Mouse (Mus musculus): ENCODE measurements at regions not wholly inside any gene's neighbourhood (a gene's known extent, or its start where the extent isn't known, plus 50 kb on each side); places are given as distances from the start of the nearest gene placed in this dataset.
A peak's percentile ranks its signal among the peaks of the same experiment; 100 is the strongest.

DNA sequence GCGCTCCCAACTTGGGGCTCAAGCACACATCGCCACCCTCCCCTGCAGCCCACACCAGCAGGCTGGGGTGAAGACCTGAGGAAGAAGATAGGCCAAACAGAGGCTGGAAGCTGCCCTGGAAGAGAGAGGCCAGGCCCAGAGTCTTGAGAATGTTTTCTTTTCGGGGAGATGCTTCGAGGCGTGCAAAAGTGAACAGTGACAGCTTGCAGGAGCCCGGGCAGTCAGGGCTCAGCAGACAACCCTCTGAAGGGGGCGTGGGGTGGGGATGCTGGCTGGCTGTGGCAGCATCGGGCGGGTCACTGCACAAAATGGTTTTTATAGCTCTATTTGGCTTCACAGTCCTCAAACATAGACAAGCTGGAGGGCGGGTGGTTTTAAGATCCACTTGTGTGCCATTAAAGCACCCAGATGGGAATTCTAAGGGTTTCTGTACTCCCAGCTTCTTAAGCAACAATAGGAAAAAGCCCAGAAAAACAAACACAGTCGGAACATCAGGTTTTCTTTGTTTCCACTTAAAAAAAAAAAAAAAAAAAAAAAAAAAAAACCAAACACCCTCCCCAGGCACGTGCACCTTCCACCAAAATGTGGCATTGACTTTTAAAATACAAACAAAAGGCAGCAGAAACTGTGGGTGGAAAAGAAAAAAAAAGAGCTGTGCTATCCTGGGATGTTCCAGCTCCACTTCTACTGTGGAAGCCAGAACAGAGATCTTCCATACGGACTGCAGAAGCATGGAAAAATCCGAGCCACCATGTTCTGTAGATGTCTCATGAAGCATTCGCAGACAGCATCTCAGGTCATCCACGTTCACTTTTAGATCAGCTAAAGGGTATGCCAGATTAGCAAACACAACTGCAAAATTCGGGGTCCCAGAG, 123.5 kb downstream of the Ly86 start:
- no peak overlapping the region for H3K4me3 ChIP-seq (ENCODE audit: low read depth, low read length)
- no peaks in the 10 kb centered on the region for H3K9me3 ChIP-seq (replicated peaks; ENCODE audit: control insufficient read depth, low read length)
- H3K9ac ChIP-seq (ENCODE audit: low read length), result no peak overlapping the region
- DNase-seq (ENCODE audit: low spot score) (no peak), ATAC-seq (0 out of 2 replicates have a peak, but pooled peaks have one; percentile 5)
- H3K4me2 ChIP-seq (ENCODE audit: low read length), result peak overlapping the region; percentile 7; the same call in 1 of the 2 replicates
- H3K27ac ChIP-seq (ENCODE audit: low read depth, low read length), result no peak overlapping the region
- no peaks in the 10 kb centered on the region for H3K4me1 ChIP-seq (ENCODE audit: control insufficient read depth, insufficient read depth, low read length)
- H3K36me3 ChIP-seq (ENCODE audit: control insufficient read depth, insufficient read depth, low read length), result no peaks in the 10 kb centered on the region
- WGBS, result 62% methylated on average over 17 of the region's 17 CpGs
- H3K27me3 ChIP-seq (replicated peaks; ENCODE audit: control insufficient read depth, insufficient read depth, low read length), result no peaks in the 10 kb centered on the region; the same call in 1 of the 2 replicates

DNA sequence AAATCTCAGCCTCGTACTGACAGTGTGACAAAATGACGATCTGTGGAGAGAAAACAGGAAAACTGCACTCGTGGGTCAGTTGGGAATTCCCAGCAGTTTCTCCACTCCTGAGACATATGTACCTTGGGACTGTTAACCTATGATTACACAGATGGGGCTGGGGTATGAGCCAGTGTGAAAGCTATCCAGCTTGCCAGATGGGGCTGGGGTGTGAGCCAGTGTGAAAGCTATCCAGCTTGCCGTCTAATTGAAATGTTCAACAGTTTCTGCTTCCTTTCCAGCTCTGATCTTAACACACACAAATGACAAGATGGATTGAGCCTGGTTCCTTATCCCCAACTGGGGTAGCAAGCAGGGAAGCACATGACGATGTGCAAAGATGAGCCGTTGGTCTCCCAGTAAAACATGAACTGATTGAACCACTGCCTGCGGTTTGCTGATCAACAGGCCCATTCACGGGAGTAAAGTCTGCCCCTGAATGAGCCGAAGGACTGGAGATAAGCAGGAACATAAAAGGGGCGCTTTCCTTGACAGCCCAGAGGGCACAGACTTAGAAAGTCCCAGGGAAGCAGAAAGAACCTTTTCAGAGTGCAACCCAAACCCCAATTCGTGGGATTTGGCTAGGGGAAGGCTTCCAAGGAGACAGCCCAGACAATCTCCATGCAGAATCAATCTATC, 125.4 kb downstream of the Ly86 start:
- Histone ChIP-seq H3K27me3 (replicated peaks; ENCODE audit: control insufficient read depth, insufficient read depth, low read length) (no peaks in the 10 kb centered on the region; the same call in 1 of the 2 replicates), H3K9me3 (replicated peaks; ENCODE audit: control insufficient read depth, low read length) (no peaks in the 10 kb centered on the region), H3K9ac (ENCODE audit: low read length) (no peak overlapping the region), H3K4me1 (ENCODE audit: control insufficient read depth, insufficient read depth, low read length) (no peaks in the 10 kb centered on the region), H3K27ac (ENCODE audit: low read depth, low read length) (no peak overlapping the region), H3K4me2 (ENCODE audit: low read length) (no peak overlapping the region), H3K36me3 (ENCODE audit: control insufficient read depth, insufficient read depth, low read length) (no peaks in the 10 kb centered on the region), H3K4me3 (ENCODE audit: low read depth, low read length) (no peak overlapping the region)
- ATAC-seq (no peak), DNase-seq (ENCODE audit: low spot score) (peak; percentile 35)
- 56% methylated on average over 11 of the region's 11 CpGs for WGBS

- Histone ChIP-seq H3K27ac (ENCODE audit: low read depth, low read length) (no peak overlapping the region), H3K9ac (ENCODE audit: low read length) (no peak overlapping the region), H3K36me3 (ENCODE audit: control insufficient read depth, insufficient read depth, low read length) (no peaks in the 10 kb centered on the region), H3K4me3 (ENCODE audit: low read depth, low read length) (no peak overlapping the region), H3K9me3 (replicated peaks; ENCODE audit: control insufficient read depth, low read length) (no peaks in the 10 kb centered on the region), H3K4me2 (ENCODE audit: low read length) (no peak overlapping the region), H3K4me1 (ENCODE audit: control insufficient read depth, insufficient read depth, low read length) (peaks cover 10% of the 10 kb centered on the region), H3K27me3 (replicated peaks; ENCODE audit: control insufficient read depth, insufficient read depth, low read length) (no peaks in the 10 kb centered on the region)
- ATAC-seq (no peak), DNase-seq (ENCODE audit: low spot score) (no peak)
- WGBS, result 80% methylated on average over 1 of the region's 1 CpGs
These were observed 128.4 kb downstream of the Ly86 start for GRCm38 (mm10) chr13:37473359-37473758.

DNA sequence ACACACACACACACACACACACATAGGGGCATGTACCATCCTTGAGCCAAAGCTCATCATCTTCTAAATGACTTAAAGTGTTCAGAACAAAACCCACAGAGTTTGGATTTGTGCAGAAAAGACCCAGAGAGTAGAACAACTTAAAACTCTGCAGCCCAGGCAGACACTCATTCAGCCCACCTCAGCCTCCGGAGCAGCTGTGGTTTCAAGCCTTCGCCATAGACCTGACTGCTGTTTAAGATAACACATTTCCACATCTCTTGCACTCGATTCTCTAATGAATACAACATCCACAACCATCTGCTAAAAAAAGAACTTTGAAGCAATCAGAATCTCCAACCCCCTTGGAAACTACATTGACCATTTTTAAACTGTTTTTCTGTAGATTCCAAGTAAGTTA, 130.8 kb downstream of the Ly86 start:
- no peaks in the 10 kb centered on the region for H3K36me3 ChIP-seq (ENCODE audit: control insufficient read depth, insufficient read depth, low read length)
- no peak for DNase-seq (ENCODE audit: low spot score)
- H3K9ac ChIP-seq (ENCODE audit: low read length), result no peak overlapping the region
- no peak overlapping the region for H3K4me3 ChIP-seq (ENCODE audit: low read depth, low read length)
- no peak for ATAC-seq
- no peak overlapping the region for H3K27ac ChIP-seq (ENCODE audit: low read depth, low read length)
- H3K9me3 ChIP-seq (replicated peaks; ENCODE audit: control insufficient read depth, low read length), result no peaks in the 10 kb centered on the region
- no peak overlapping the region for H3K4me2 ChIP-seq (ENCODE audit: low read length)
- 83% methylated on average over 3 of the region's 3 CpGs for WGBS
- peaks cover 12% of the 10 kb centered on the region for H3K4me1 ChIP-seq (ENCODE audit: control insufficient read depth, insufficient read depth, low read length)
- no peaks in the 10 kb centered on the region for H3K27me3 ChIP-seq (replicated peaks; ENCODE audit: control insufficient read depth, insufficient read depth, low read length)

DNA sequence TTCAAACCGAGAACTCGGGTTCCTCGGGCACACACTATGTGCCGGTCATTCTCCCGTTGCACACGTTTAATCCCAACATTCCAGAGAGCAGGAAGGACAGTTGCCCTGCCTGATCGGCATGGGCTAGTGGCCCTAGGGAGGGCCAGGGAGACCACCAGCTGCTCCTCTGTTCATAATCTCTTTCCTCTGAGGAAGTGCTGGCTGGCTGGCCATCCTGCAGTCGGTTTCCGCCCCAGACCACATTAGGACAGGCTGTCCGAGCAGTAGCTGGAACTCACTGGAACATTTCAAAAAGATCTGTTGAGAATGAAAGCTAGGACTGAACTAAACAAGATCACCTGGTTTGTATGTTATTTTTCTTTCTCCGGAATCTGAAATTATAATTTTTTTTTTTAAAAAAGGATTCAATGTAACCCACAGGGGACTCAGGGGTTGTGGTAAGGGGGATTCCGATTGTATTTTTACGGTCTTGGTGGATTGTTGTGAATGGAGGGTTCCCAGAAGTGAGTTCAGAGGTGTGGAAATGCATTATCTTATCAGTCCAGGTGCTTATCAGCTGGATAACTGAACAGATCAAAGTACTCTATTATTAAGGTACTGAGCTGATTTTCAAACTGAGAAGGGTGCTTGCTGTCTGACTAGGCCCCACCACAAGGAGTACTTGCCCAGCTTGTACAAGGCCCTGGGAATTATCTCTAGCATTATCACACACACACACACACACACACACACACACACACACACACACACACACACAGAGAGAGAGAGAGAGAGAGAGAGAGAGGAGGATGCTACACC, 131.4 kb downstream of the Ly86 start:
- DNase-seq (ENCODE audit: low spot score), result no peak
- Histone ChIP-seq H3K4me2 (ENCODE audit: low read length) (no peak overlapping the region), H3K9ac (ENCODE audit: low read length) (no peak overlapping the region), H3K4me3 (ENCODE audit: low read depth, low read length) (no peak overlapping the region), H3K36me3 (ENCODE audit: control insufficient read depth, insufficient read depth, low read length) (no peaks in the 10 kb centered on the region), H3K27ac (ENCODE audit: low read depth, low read length) (no peak overlapping the region), H3K27me3 (replicated peaks; ENCODE audit: control insufficient read depth, insufficient read depth, low read length) (no peaks in the 10 kb centered on the region), H3K4me1 (ENCODE audit: control insufficient read depth, insufficient read depth, low read length) (peaks cover 12% of the 10 kb centered on the region), H3K9me3 (replicated peaks; ENCODE audit: control insufficient read depth, low read length) (no peaks in the 10 kb centered on the region)
- 63% methylated on average over 13 of the region's 13 CpGs for WGBS
- ATAC-seq, result no peak

DNA sequence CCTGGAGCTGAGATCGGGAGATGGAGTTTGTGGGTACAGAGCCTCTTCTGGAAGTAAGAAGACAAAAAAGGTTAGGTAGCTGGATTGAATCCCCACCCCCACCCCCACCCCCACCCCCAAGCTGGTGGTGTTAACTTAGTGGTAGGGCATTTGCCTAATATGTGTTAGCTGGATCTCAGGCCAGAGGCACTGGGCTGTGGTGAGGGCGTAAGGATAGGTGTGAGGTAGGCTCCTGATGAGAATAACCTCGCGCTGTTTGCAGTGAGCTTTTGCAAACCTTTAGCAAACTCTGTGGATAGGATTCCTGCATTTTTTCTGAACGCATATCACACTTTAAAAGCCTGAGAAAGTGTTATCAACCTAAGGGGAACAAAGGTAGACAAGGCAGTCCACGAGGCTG, 132.3 kb downstream of the Ly86 start:
- ATAC-seq (peak; percentile 29; the same call in 1 of the 2 replicates), DNase-seq (ENCODE audit: low spot score) (no peak)
- peak overlapping the region; percentile 15 for H3K4me3 ChIP-seq (ENCODE audit: low read depth, low read length)
- no peak overlapping the region for H3K9ac ChIP-seq (ENCODE audit: low read length)
- no peaks in the 10 kb centered on the region for H3K27me3 ChIP-seq (replicated peaks; ENCODE audit: control insufficient read depth, insufficient read depth, low read length)
- H3K4me1 ChIP-seq (ENCODE audit: control insufficient read depth, insufficient read depth, low read length), result peaks cover 12% of the 10 kb centered on the region
- WGBS, result 17% methylated on average over 6 of the region's 6 CpGs
- no peaks in the 10 kb centered on the region for H3K9me3 ChIP-seq (replicated peaks; ENCODE audit: control insufficient read depth, low read length)
- peak overlapping the region; percentile 50 for H3K4me2 ChIP-seq (ENCODE audit: low read length)
- no peaks in the 10 kb centered on the region for H3K36me3 ChIP-seq (ENCODE audit: control insufficient read depth, insufficient read depth, low read length)
- no peak overlapping the region for H3K27ac ChIP-seq (ENCODE audit: low read depth, low read length)

DNA sequence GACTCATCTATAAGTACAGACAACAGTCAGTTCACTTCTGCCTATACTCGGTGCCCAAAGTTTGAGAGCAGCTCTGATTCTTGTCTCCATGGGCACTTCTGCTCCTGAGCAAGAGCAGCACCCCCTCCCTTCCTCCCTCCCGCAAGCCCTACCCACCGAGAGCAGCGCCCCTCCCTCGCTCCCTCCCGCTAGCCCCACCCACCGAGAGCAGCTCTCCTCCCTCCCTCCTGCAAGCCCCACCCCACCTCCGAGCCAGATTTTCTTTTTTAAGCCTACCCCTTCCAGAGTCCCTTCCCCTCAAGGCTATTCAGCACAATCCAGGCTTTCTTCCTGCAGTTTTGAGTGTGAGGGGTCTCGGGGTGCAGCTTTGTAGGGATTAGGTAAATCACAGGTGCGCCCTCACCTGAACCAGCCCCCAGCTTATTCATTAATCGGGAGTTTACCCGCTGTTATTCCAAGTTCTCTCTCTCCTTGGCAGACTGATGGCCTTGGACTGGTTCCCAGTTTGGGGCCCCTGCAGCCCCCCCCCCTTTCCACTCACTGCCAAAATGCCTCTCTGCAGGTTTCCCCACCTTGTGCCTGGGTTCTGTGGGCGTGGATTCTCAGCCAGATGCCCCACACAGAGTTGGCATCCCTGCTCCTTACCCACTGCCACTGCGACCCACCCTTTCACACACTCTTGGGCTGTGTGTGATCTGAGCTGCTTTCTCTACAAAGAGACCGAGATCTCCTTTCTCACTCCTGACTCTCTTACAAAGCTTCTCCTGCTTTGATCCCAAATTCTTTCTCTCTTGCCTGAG, 132.9 kb downstream of the Ly86 start:
- peak overlapping the region; percentile 18; the same call in 1 of the 2 replicates for H3K9ac ChIP-seq (ENCODE audit: low read length)
- peak overlapping the region; percentile 15 for H3K4me3 ChIP-seq (ENCODE audit: low read depth, low read length)
- H3K9me3 ChIP-seq (replicated peaks; ENCODE audit: control insufficient read depth, low read length), result no peaks in the 10 kb centered on the region
- peak overlapping the region; percentile 50 for H3K4me2 ChIP-seq (ENCODE audit: low read length)
- no peak overlapping the region for H3K27ac ChIP-seq (ENCODE audit: low read depth, low read length)
- H3K36me3 ChIP-seq (ENCODE audit: control insufficient read depth, insufficient read depth, low read length), result no peaks in the 10 kb centered on the region
- 0% methylated on average over 13 of the region's 15 CpGs for WGBS
- H3K27me3 ChIP-seq (replicated peaks; ENCODE audit: control insufficient read depth, insufficient read depth, low read length), result no peaks in the 10 kb centered on the region
- peak; percentile 83 for DNase-seq (ENCODE audit: low spot score)
- ATAC-seq, result peak; percentile 84
- H3K4me1 ChIP-seq (ENCODE audit: control insufficient read depth, insufficient read depth, low read length), result peaks cover 13% of the 10 kb centered on the region

DNA sequence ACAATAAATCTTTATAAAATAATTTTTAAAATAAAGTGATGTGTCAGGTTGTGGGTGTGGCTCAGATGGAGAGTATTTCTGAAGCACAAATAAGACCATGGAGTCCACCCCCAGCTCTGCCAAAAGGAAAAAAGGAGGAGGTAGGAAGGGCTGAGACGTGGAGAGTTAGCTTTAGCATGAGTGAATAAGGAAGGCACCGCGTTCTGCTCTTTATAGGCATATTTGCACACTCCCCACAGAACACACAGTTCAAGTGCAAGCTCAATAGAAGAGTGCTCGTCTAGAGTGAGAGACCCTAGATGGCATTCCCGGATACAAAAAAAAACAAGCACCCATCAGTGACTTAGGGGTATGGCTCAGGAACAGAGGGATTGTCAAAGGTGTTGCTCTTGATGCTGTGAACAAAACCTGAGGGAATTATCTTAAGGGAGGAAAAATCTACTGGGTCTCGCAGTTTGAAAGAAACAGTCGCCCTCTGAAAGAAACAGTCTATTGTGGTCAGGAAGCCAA, 134.2 kb downstream of the Ly86 start:
- H3K27ac ChIP-seq (ENCODE audit: low read depth, low read length), result no peak overlapping the region
- DNase-seq (ENCODE audit: low spot score) (no peak), ATAC-seq (no peak)
- H3K4me2 ChIP-seq (ENCODE audit: low read length), result no peak overlapping the region
- peaks cover 18% of the 10 kb centered on the region for H3K4me1 ChIP-seq (ENCODE audit: control insufficient read depth, insufficient read depth, low read length)
- no peaks in the 10 kb centered on the region for H3K36me3 ChIP-seq (ENCODE audit: control insufficient read depth, insufficient read depth, low read length)
- 78% methylated on average over 7 of the region's 7 CpGs for WGBS
- H3K27me3 ChIP-seq (replicated peaks; ENCODE audit: control insufficient read depth, insufficient read depth, low read length), result no peaks in the 10 kb centered on the region
- H3K9ac ChIP-seq (ENCODE audit: low read length), result no peak overlapping the region
- no peaks in the 10 kb centered on the region for H3K9me3 ChIP-seq (replicated peaks; ENCODE audit: control insufficient read depth, low read length)
- no peak overlapping the region for H3K4me3 ChIP-seq (ENCODE audit: low read depth, low read length)
